Mouse (Mus musculus): ENCODE results near the gene Leng9. TPM values are rescaled to one million over a fixed set of nuclear protein-coding genes. Genes with fewer than 3 reads are reported as not detected.

Gene Leng9
- polyA plus RNA-seq, 1 experiment: 11.5 TPM

DNA sequence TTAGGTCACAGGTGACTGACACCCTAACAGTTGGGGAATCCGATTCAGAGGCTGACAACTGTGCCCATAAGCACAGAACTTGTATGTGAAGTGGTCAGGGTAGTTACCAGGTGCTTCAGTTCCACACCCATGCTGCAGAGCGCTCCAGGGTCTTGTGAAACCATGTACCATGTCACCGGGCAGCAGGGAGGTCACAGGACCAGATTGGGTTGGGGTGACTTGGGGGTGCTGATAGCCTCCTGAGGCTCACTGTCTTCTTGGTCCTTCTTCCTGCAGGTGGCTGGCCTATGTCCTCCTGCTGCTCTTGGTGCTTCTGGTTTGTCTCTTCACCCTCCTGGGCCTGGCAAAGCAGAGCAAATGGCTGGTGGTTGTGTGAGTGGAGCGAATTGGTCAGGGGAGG lies 22.3 kb downstream of the Leng9 start:
- H3K27me3 ChIP-seq (ENCODE audit: control insufficient read depth, insufficient read depth, low read length): no peaks in the 10 kb centered on the region
- no peak overlapping the region for H3K4me3 ChIP-seq (ENCODE audit: control insufficient read depth, insufficient read depth, low read length)
- H3K4me1 ChIP-seq (replicated peaks; ENCODE audit: control insufficient read depth, insufficient read depth, low read length): peaks cover 6% of the 10 kb centered on the region
- DNase-seq: no peak
- no peak for TF ChIP-seq POLR2A (IDR thresholded peaks at IDR 0.05; ENCODE audit: control insufficient read depth, extremely low read depth, insufficient read depth, low read length, poor library complexity)
- TF ChIP-seq CTCF (IDR thresholded peaks at IDR 0.05; ENCODE audit: borderline replicate concordance, control insufficient read depth, extremely low read depth, insufficient read depth, low read length, poor library complexity): no peak
- H3K27ac ChIP-seq (ENCODE audit: control insufficient read depth, insufficient read depth, low read length): no peak overlapping the region
- no peaks in the 10 kb centered on the region for H3K36me3 ChIP-seq (ENCODE audit: control insufficient read depth, insufficient read depth, low read length)
- 96% methylated on average over 4 of the region's 4 CpGs for WGBS

DNA sequence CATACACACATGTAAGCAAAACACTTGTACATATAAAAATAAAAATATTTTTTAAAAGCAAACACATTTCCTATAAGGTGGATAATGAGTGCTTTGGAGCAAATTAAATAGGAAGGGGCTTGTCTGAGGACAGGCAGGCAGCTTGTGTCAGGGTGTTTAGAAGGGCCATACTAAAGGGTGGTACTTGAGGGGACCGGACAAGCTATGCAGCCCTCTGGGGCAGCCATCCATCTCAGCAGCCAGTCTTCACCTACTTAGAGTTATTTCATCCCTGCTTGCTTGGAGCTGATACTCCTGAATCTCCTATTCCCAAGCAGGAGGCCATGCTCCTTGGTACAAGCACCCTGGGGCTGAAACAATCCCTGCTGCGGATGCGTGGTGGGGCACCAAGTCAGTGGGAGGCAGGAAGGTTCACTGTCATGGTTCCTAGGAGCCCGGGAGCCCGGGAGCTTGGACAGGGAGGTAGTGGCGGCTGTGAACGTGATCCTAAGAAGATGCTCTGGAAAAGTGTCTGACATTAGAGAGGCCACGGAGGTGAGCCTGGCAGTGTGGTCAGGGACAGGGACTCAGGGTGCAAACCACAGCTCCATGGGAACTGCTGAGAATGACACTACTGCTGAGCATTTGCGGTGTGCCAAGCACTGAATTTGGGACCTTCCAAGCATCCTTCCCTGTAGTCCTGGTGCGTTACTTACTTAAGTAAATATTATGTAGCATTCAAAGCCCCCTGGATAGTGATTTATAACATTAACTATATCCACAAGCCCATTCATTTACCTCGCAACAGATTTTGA lies 23.0 kb downstream of the Leng9 start:
- TF ChIP-seq POLR2A (IDR thresholded peaks at IDR 0.05; ENCODE audit: control insufficient read depth, extremely low read depth, insufficient read depth, low read length, poor library complexity) (no peak), CTCF (IDR thresholded peaks at IDR 0.05; ENCODE audit: borderline replicate concordance, control insufficient read depth, extremely low read depth, insufficient read depth, low read length, poor library complexity) (no peak)
- Histone ChIP-seq H3K4me1 (replicated peaks; ENCODE audit: control insufficient read depth, insufficient read depth, low read length) (peaks cover 6% of the 10 kb centered on the region), H3K4me3 (ENCODE audit: control insufficient read depth, insufficient read depth, low read length) (no peak overlapping the region), H3K27ac (ENCODE audit: control insufficient read depth, insufficient read depth, low read length) (no peak overlapping the region), H3K27me3 (ENCODE audit: control insufficient read depth, insufficient read depth, low read length) (no peaks in the 10 kb centered on the region), H3K36me3 (ENCODE audit: control insufficient read depth, insufficient read depth, low read length) (no peaks in the 10 kb centered on the region)
- DNase-seq: no peak
- 95% methylated on average over 11 of the region's 11 CpGs for WGBS

DNA sequence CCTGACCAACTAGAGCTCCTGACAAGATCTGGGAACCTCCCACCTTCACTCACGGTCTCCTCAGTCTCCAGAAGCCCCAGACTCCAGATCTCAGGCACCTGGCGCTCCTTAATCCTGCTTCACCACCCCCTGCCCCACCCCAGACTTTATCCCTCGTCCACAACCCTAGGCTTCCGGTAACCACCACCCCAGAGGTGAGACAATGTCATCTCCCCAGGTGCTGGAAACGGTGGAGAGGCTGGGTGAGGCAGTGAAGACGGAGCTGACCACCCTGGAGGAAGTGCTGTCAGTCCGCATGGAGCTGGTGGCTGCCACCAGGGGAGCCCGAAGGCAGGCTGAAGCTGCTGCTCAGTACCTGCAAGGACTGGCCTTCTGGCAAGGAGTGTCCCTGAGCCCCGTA lies 24.9 kb downstream of the Leng9 start:
- Histone ChIP-seq H3K36me3 (ENCODE audit: control insufficient read depth, insufficient read depth, low read length) (no peaks in the 10 kb centered on the region), H3K27me3 (ENCODE audit: control insufficient read depth, insufficient read depth, low read length) (no peaks in the 10 kb centered on the region; the same call in 1 of the 2 replicates), H3K27ac (ENCODE audit: control insufficient read depth, insufficient read depth, low read length) (no peak overlapping the region), H3K4me1 (replicated peaks; ENCODE audit: control insufficient read depth, insufficient read depth, low read length) (peaks cover 6% of the 10 kb centered on the region), H3K4me3 (ENCODE audit: control insufficient read depth, insufficient read depth, low read length) (no peak overlapping the region)
- no peak for DNase-seq
- WGBS: 52% methylated on average over 9 of the region's 9 CpGs
- no peak for TF ChIP-seq POLR2A (IDR thresholded peaks at IDR 0.05; ENCODE audit: control insufficient read depth, extremely low read depth, insufficient read depth, low read length, poor library complexity)
- TF ChIP-seq CTCF (IDR thresholded peaks at IDR 0.05; ENCODE audit: borderline replicate concordance, control insufficient read depth, extremely low read depth, insufficient read depth, low read length, poor library complexity): no peak

DNA sequence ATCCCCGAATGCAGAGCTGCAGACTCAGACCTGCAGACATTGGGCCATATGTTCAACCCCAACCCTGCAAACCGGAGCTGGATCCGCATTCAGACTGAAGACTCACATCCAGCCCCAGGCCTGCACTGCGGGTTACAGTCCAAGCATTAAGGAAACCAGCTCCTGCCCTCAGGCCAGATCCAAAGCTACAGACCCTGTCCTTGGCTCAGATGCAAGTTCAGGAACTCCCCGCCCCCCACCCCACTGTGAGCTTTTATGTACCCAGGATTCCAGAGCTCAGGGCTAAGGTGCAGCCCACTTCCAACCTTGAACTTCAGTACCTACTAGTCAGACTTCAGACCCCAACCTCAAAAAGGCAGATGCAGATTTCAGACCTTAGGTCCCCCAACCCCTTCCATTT lies 25.3 kb downstream of the Leng9 start:
- no peaks in the 10 kb centered on the region for H3K36me3 ChIP-seq (ENCODE audit: control insufficient read depth, insufficient read depth, low read length)
- peaks cover under 1% of the 10 kb centered on the region; the same call in 1 of the 2 replicates for H3K27me3 ChIP-seq (ENCODE audit: control insufficient read depth, insufficient read depth, low read length)
- peaks cover 6% of the 10 kb centered on the region for H3K4me1 ChIP-seq (replicated peaks; ENCODE audit: control insufficient read depth, insufficient read depth, low read length)
- DNase-seq: no peak
- 60% methylated on average over 5 of the region's 5 CpGs for WGBS
- no peak overlapping the region for H3K27ac ChIP-seq (ENCODE audit: control insufficient read depth, insufficient read depth, low read length)
- H3K4me3 ChIP-seq (ENCODE audit: control insufficient read depth, insufficient read depth, low read length): no peak overlapping the region
- no peak for TF ChIP-seq POLR2A (IDR thresholded peaks at IDR 0.05; ENCODE audit: control insufficient read depth, extremely low read depth, insufficient read depth, low read length, poor library complexity)
- TF ChIP-seq CTCF (IDR thresholded peaks at IDR 0.05; ENCODE audit: borderline replicate concordance, control insufficient read depth, extremely low read depth, insufficient read depth, low read length, poor library complexity): no peak

DNA sequence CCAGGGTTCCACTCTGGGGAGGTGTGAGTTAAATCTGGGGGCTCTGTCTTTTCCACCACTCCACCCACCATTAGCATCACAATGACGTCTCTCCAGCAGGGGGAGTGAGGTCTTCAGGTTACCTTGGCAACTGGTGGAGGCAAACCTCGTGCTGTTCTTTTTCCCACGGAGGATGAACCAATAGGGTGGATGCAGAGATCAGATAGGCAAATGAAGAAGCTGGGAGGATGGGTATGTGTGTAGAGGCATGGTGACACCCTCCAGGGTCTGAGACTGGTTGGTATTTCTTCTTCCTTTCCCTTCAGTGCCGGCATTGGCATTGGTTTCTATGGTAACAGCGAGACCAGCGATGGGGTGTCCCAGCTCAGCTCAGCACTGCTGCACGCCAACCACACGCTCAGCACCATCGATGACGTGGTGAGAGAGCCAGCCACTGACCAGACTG lies 25.8 kb downstream of the Leng9 start:
- TF ChIP-seq CTCF (IDR thresholded peaks at IDR 0.05; ENCODE audit: borderline replicate concordance, control insufficient read depth, extremely low read depth, insufficient read depth, low read length, poor library complexity) (no peak), POLR2A (IDR thresholded peaks at IDR 0.05; ENCODE audit: control insufficient read depth, extremely low read depth, insufficient read depth, low read length, poor library complexity) (no peak)
- Histone ChIP-seq H3K27ac (ENCODE audit: control insufficient read depth, insufficient read depth, low read length) (no peak overlapping the region), H3K27me3 (ENCODE audit: control insufficient read depth, insufficient read depth, low read length) (peaks cover 3% of the 10 kb centered on the region; the same call in 1 of the 2 replicates), H3K36me3 (ENCODE audit: control insufficient read depth, insufficient read depth, low read length) (no peaks in the 10 kb centered on the region), H3K4me1 (replicated peaks; ENCODE audit: control insufficient read depth, insufficient read depth, low read length) (peaks cover 6% of the 10 kb centered on the region), H3K4me3 (ENCODE audit: control insufficient read depth, insufficient read depth, low read length) (no peak overlapping the region)
- peak; percentile 33 for DNase-seq
- under 1% methylated on average over 10 of the region's 10 CpGs for WGBS

DNA sequence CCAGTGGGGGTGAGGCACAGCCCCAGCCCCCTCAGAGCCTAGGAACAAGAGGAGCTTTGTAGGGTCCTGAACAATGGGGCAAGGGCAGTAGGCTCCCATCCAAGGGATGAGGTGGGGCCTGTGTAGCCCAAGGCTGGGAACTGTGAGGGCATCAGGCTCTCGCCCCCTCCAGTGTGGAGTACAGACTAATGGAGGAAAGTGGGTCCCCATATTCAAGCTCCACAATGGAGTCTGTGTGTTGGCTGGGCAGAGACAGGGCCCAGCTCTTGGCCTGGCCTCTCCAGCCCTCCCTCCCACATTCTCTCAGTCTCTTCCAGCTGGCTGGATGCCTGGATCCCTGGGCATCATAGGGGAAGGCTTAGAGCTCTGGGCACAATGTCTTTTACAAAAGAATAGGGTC lies 26.4 kb downstream of the Leng9 start:
- Histone ChIP-seq H3K27me3 (ENCODE audit: control insufficient read depth, insufficient read depth, low read length) (peaks cover 3% of the 10 kb centered on the region; the same call in 1 of the 2 replicates), H3K27ac (ENCODE audit: control insufficient read depth, insufficient read depth, low read length) (no peak overlapping the region), H3K4me3 (ENCODE audit: control insufficient read depth, insufficient read depth, low read length) (no peak overlapping the region), H3K4me1 (replicated peaks; ENCODE audit: control insufficient read depth, insufficient read depth, low read length) (peaks cover 6% of the 10 kb centered on the region), H3K36me3 (ENCODE audit: control insufficient read depth, insufficient read depth, low read length) (no peaks in the 10 kb centered on the region)
- DNase-seq: no peak
- no peak for TF ChIP-seq CTCF (IDR thresholded peaks at IDR 0.05; ENCODE audit: borderline replicate concordance, control insufficient read depth, extremely low read depth, insufficient read depth, low read length, poor library complexity)
- TF ChIP-seq POLR2A (IDR thresholded peaks at IDR 0.05; ENCODE audit: control insufficient read depth, extremely low read depth, insufficient read depth, low read length, poor library complexity): no peak
- WGBS: 90% methylated on average over 1 of the region's 1 CpGs

Measured in thymus, adult 2 months (tissue).